Mouse (Mus musculus) urinary bladder, postnatal 4 days (tissue): ENCODE results near the gene Tmem175.

ENCODE experiments used
- DNase-seq, 2 experiments: peaks; one replicate each; pipeline ENCODE4 v3.0.0; 2021 to 2022; ENCODE audit warnings: low spot score in 2 of 2

Gene Tmem175

DNA sequence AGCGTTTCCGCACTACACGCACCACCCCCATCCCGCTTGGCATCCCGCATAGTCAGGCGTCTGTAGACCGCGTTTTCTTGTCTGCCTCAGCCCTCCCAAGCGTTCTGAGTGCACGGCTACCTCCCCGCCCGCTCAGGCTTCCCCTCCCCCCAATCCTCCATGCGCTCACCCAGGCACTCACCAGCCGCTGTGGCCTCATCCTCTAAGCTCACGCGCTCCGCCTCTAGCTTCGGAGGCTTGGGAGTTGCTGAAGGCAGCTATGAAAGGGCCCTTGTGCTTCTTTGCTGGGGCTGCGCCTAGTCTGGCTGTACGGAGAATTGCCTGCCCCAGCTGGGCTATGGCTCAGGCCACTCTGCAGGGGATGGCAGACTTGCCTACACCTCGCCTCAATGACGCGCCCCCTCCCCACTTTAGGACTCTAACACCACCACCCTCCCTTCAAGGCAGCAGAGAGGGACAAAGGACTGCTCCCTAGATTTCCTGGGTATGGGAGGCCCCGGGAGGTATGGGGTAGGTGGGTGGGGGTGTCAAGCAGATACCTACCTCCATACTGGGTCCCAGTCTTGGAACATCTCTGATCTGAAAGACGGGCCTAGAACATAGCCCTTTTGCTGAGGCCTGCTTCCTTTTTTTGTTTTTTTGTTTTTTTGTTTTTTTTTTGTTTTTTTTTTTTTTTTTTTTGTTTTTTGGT lies 48.2 kb downstream of the Tmem175 start:
- peak in 1 of 2 experiments; percentile 56 for DNase-seq

DNA sequence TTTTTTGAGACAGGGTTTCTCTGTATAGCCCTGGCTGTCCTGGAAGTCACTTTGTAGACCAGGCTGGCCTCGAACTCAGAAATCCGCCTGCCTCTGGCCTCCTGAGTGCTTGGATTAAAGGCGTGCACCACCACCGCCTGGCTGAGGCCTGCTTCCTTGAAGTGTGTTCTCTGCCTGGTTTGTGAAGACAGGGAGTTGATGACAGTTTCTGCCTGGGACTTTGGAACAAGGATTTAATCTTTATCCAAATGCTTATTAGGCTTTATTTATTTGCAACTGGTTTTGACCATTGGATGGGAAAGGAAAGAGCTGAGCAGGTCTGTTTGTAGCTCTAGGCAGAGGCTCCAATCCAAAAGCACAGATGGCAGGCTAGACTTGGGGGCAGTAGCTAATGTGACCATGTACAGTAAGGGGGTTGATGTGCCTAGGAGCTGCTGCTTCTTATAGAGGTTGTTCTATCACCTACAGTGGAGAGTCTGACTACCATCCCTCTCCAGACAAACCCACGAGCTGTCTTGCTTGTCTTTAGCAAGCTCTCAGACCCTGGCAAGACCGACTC lies 48.8 kb downstream of the Tmem175 start:
- DNase-seq, result no peak

DNA sequence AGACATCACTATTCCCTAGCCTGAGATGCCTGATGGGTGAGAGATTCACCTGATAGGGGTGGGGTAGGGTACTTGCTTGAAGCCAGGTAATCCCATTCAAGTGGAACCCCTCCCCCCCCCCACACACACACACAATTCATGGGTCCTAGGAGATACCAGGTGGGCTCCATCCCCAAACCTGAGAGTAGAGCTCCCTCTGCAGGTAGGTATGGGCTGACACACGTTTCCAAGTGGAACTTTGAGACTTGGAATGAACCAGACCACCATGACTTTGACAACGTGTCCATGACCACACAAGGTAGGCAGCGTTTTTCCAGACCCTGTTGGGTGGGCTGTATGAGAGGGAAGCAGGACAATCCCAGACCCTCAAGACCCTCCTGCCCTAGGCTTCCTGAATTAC lies 50.3 kb downstream of the Tmem175 start:
- DNase-seq, result no peak

DNA sequence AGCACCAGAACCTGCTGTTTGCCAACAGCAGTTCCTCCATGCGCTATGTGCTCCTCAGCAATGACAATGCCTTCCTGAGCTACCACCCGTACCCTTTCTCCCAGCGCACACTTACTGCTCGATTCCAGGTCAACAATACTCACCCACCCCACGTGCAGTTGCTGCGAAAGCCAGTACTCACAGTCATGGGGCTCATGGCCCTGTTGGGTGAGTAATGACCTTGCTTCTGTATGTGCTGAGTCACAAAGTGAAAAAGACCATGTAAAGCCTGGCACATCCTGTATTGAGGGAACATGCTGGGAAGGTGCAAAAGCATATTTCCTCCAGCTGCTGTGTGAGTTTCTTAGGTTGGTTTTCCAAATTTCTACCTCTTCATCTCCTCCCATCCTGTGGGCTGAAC lies 51.3 kb downstream of the Tmem175 start:
- DNase-seq, result no peak

DNA sequence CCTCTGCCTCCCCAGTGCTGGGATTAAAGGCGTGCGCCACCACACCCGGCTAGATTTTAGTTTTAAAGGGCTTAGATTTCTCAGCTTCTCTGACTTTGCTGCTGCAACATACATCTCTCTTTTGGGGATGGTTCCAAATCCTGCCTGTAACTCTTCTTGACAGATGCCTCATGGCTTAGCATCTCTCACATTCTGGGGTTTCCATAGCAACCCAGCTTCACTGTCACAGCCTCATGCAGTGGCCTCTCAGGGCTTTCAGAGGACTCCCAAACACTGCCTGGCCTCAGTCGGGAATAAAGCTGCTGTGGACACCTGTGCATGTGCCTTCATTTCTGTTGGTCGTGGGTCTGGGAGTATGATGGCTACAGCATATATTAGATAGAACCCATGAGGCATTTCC lies 59.5 kb downstream of the Tmem175 start:
- no peak for DNase-seq

DNA sequence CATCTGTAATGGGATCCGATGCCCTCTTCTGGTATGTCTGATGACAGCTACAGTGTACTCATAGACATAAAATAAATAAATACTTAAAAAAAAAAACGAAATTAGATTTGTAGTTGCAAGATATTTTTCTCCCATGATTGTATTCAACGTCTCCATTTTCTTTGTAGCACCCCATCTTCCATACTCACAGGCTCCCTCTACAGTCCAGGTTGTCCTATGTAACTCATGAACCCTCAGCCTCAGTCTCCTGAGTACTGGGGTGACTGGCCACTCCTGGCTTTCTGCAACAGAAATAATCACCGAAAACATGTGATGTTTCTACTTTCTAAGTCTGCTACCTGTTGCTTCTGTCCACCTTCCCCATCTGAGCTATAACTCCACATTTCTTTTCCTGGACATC lies 61.6 kb downstream of the Tmem175 start:
- no peak for DNase-seq

DNA sequence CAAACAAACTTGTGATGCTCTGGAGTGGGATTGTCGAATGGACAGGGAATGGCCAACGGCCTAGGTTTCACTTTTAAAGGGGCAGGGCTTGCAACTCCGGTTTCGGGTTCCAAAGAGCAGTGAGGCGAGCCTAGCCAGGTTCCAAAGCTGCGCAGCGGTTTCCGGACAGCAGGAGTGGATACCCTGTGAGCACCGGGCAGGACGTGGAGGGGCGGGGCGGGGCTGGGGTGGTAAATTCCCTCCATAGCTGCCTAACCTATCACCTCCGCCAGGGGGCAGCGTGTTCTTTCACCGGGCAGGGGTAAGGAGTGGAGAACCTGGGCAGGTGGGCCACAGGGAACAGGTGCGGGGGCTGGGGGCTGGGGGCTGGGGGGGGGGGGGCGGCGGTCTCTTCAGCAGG lies 62.7 kb downstream of the Tmem175 start, which contains the start of gene Fgfrl1:
Fgfrl1 (plus strand) TSS at position 112 of the 400 bp plus-strand sequence.
- peak in 1 of 2 experiments; percentile 46 for DNase-seq

DNA sequence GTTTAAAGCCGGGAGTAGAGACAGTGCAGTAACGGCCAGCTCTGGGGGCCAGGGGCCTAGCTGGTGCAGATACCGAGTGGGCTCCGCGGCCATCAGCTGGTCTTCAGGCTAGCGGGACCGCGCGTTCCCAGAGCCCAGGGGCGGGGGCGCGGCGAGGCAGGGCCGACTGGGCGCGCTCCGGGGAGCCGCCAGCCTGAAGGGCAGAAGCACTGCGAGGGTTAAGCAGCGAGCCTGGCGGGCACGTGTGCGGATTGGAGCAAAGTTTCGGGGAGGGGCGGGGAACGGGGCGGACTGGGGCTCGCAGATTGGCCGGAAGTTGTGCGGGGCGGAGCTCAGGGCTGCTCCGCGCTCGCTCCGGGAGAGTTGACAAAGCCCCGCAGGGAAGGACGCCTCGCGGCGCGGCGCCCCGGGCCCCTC lies 64.3 kb downstream of the Tmem175 start:
- DNase-seq, result peak; percentile 83 to 92

DNA sequence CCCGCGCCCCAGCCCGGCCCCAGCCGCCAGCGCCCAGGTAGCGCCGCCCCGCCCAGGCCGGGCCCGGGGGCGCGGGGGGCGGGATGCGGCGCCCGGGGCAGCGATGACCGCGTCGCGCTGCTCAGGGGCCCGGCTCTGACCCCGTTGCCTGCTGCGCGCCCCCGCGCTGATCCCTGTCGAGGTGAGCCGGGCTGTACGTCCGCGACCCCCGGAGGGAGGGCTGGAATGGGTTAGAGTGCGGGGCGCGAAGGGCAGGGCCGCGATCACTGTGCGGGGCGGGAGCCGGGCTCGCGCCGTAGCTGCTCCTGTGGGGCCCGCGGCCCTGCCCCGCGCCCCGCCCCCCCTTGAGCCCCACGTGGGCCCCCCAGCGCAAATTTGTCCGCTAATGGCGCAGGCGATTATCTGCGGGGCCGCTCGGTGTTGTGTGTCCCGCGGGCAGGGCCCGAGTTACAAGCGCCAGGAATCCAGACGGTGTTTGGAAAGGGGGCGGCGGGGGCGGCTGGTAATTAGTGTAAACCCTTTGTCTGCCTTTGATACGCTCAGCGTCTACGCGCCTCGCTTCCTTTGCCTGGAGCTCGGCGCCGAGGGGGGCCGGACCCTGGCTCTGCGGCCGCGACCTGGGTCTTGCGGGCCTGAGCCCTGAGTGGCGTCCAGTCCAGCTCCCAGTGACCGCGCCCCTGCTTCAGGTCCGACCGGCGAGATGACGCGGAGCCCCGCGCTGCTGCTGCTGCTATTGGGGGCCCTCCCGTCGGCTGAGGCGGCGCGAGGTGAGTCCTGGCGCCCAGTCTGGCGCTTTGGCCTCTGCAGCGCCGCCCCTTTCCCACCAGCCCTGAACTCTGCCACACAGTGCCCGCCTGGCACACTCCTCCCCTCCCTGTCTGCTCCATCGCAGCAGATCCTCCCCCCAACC lies 65.0 kb downstream of the Tmem175 start:
- peak in 1 of 2 experiments; percentile 27 for DNase-seq

DNA sequence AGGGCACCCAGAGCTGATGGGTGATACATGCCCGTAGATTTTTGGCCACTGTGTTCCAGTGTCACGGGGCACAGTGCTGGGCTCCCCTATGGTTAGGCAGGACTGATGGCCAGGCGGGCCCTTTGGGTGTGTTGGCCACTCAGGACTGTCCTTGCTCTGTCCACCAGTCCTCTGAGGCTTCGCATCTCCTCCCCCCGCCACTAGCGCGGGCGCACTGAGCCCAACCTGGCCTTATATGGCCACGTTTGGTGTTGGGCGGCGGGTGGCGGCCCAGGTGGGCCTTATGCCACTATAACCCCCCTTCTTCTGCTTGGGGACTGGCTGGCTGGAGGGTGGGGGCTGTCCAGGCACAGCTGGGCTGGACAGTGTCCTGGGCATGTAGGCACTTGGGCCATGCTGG lies 66.3 kb downstream of the Tmem175 start:
- no peak for DNase-seq

DNA sequence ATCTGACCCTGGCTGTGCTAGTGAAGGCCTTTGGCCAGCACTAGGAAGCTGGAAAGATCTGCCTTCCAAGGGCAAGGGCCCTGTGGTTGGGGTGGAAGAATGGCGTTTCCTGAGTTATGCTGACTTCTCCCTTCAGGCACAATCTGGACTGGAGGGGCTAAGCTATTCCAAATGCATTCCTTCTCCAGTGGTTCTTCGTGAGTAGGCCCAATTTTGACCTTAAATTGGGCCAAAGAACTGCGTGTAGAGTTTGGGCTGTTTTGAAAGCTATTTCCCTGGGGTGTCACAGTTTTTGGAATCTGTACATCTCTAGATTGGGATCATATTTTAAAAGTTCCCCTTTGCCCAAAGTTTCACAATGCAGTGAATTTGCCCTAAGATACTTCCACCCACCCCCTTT lies 67.0 kb downstream of the Tmem175 start:
- DNase-seq, result no peak

DNA sequence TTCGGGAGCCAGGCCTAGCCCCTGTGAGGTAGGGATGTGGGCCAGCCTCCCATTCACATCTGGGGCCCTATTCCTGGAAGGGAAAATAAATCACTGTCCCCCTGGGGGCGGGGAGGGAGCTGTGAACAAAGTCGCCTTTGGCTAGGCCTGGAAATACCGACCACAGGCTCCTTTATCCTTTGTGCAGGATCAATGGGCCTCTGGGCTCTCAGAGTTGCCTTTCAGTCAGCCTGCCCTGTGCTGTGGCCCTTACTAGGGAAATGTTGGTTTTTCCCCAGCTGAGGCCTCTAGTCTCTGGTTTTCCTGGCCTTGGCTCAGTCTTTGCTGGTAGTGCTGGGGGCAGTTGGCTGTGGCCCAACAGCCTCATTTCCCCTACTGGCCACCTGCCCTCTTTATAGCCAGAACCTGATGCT lies 67.8 kb downstream of the Tmem175 start:
- DNase-seq, result no peak
